Mouse (Mus musculus) splenic B cell, adult 2 months (primary cell): Measurements from ENCODE around the gene Hsd11b1.
A peak's percentile ranks its signal among the peaks of the same experiment; 100 is the strongest.
"Not testable (repeated sequence)": the region's sequence is repeated elsewhere in the genome, so short reads cannot be mapped to it uniquely, and the experiment has no call there.

Experiments
- DNase-seq: peaks from one replicate; pipeline ENCODE4 v3.0.0-alpha.2; 2011; ENCODE audit warnings: low read depth, low spot score
- H3K27me3 ChIP-seq: 2 replicates; pipeline ENCODE4 v1.6.1; 2012; ENCODE audit warnings: mild to moderate bottlenecking, low read length, moderate library complexity, mixed read lengths; ENCODE audit not compliant: control insufficient read depth, poor library complexity, insufficient read depth, severe bottlenecking
- H3K36me3 ChIP-seq: 2 replicates; pipeline ENCODE4 v1.6.1; 2012; ENCODE audit warnings: mild to moderate bottlenecking, low read length, moderate library complexity, mixed read lengths; ENCODE audit not compliant: control insufficient read depth, poor library complexity, insufficient read depth, severe bottlenecking

Gene Hsd11b1

DNA sequence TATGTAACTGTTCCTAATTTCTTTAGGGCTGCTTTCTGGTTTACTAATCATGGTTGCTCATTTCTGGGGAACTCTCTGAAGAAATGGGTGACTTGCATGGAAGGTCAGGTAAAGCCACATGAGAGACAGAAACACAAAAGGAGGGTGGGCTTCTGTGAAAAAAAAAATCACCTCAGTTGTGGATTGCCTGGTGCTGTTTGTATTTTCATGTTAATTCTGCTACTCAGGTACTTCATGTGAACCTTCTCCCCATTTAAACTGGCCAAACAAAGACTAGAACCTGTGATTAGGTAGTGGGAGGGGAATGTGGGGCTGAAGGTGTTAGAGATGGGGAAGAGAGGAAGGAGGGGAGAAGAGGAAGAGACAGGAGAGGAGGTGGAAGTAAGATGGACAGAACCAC, 1.9 kb upstream of the Hsd11b1 start:
- Histone ChIP-seq H3K36me3 (no peaks in the 10 kb centered on the region), H3K27me3 (no peaks in the 10 kb centered on the region)
- no peak for DNase-seq

DNA sequence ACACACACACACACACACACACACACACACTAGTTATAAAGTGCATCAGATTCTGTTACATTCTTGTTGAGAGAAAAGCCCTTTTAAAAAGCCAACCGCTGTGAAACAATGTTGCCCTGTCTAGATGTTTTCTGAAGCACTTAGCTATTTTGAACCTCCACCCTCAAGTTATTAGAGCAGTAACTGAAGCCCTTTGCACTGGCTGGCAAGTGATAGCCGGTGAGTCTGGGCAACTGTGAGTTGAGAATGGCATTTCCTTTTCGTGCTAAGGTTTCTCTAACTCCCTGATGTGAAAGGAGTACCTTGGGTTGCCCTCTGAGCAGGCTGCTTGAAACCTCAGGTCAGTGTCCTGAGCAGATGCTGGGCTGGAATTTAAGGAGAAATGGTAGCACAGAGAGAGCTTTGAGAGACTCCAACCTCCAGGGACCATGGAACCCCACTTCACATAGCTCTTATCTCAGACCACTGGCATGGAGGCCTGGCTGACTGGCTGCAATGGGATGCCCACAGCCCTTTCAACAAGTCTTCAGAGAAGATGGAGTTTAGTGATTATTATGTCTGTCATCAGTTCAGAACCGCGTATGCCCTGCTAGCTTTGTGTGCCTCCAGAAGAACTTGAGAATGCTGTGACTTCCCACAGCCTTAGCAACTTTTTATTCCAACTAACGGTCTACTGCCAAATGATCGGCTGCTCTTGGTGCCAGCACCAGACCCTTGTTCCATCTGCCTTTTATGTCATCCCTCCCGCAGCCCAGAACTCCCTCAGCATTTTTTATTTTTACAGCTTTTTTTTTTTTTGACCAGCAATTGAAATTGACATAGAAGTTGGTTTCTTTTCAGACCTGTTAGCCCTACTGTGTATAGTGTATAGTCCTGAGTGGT, 608 bp downstream of the Hsd11b1 start:
- DNase-seq = no peak
- Histone ChIP-seq H3K27me3 (no peaks in the 10 kb centered on the region), H3K36me3 (peaks cover 2% of the 10 kb centered on the region; the same call in 1 of the 2 replicates)

DNA sequence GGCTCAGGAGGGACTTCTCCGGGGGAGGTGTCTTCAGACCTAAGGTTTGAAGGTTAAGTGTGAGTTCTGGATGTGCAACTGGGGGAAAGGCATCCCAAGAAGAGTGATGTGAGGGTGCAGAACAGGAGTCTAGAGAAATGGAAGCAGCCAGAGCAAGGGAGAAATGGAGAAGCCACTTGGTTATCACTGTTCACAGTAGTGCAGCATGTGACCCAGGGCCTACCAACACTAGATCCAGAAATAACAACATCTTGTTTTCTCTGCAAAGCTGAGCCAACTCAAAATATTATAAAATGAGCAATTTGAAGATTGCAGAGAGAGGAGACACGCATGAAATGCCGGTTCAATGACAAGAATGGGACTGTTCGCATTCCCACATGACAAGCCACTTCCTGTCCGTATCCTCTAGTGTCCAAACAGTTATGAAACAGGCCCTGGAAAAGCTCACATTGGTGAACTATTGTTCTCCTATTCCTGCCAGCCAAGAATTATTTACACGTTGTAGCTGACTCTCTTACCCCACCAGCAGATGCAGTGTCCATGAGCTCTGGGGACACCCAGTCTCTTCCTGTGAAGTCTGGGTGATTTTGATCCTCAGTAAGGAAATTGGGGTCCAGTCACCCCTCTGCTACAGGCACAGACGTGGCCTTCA, 1.9 kb downstream of the Hsd11b1 start:
- DNase-seq = no peak
- peaks cover 2% of the 10 kb centered on the region; the same call in 1 of the 2 replicates for H3K36me3 ChIP-seq
- H3K27me3 ChIP-seq = no peaks in the 10 kb centered on the region

DNA sequence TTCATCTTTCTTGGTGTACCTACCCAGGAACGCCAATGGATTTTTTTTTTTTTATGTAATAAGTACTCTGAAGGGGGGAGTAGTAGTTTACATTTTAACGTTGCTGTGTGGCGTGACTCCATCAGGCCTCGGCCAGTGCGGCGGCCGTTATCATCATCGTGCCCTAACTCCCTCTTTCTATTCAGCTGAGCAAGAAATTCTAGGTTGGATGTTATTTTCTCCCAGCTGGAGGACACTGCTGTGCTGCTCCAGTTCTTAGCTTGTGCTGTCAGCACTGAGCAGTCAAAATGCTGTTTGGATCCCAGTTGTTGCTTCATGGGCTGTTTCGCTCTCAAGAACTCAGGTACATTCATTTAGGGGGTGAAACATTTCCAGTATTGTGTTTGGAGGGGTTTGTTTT, 4.3 kb downstream of the Hsd11b1 start:
- H3K27me3 ChIP-seq = no peaks in the 10 kb centered on the region
- DNase-seq = no peak
- H3K36me3 ChIP-seq = peaks cover 2% of the 10 kb centered on the region; the same call in 1 of the 2 replicates

DNA sequence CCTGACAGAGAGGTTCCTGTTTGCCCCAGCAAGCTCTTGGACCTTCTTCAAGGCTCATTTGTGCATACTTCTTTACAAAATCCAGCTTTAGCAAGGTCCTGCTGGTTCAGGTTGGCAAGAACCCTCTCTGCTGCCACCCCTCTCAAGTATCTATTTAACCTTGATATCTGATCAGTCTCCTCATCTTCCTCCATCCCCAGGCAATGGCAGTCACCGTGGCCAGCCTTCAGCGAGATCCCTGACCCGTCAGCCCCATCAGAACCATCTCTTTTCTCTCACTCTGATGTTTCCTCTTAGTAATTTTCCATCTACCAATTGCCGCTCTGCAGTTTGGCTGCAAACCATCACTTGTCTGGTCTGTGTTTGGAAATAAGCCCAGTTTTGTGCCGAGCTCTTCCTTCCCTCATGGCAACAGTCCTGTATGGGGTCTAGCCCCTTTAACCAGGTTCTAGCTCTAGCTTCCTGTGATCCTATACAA, 7.2 kb downstream of the Hsd11b1 start:
- peaks cover 2% of the 10 kb centered on the region; the same call in 1 of the 2 replicates for H3K36me3 ChIP-seq
- no peaks in the 10 kb centered on the region for H3K27me3 ChIP-seq
- DNase-seq = no peak

DNA sequence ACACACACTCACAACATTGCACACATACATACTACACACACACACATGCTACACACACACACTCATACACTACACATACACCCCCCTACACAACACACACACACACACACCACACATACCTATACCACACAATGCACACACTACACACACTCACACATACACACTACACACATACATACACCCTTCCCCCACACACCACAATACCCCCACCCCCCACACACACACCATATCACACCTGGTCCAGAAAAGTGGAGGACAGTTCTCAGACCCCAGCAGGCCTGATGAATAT, 7.6 kb downstream of the Hsd11b1 start:
- Histone ChIP-seq H3K27me3 (no peaks in the 10 kb centered on the region), H3K36me3 (peaks cover 2% of the 10 kb centered on the region; the same call in 1 of the 2 replicates)
- DNase-seq = no peak

DNA sequence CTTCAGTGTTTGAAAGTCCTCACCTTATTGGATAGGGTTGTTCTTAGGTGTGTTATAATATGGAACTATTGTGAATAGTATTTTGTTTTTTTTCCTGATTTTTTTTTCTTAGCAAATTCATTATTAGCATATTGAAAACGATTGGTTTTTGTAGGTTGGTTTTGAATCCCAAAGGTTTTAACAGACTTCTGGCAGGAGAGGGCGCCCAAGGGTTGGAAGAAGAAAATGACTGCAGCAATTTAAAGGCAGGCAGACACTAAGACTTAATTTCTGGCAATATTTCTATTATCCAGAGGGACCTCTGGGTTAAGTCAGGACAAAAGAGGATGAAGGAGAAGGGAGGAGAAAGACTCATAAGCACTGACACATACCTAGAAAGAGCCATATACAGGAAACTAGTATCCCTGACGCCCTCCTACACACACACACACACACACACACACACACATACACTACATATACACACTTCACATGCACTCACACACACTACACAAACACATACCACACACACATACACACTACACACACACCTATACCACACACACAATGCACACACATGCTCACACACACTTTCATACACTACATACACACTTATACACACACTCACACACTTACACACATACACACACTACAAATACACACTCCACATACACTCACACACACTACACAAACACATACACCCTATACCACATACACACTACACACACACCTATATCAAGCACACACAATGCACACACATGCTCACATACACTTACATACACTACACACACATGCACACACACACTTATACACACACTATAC, 8.2 kb downstream of the Hsd11b1 start:
- peaks cover 2% of the 10 kb centered on the region; the same call in 1 of the 2 replicates for H3K36me3 ChIP-seq
- H3K27me3 ChIP-seq = no peaks in the 10 kb centered on the region
- DNase-seq = peak; percentile 64

DNA sequence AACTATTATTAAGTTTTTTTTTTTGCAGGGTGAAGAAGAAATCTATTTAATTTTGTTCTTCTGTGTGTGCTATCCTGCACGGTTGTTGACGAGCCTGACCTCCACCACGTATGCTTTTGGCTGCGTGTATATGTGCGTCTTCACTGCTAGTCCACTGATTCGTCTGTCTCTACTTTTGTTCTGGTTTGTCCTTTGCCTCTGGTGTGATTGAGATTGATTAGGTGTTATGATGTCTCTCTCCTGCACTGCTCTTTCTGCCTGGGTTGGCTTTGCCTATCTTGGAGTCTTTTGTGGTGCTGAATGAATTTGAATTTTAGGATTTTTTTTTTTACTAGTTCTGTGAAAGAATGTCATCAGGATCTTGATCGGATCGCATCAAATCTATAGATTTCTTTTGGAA, 8.8 kb downstream of the Hsd11b1 start:
- no peaks in the 10 kb centered on the region for H3K27me3 ChIP-seq
- 0 out of 2 replicates have a peak, but pooled peaks cover under 1% of the 10 kb centered on the region for H3K36me3 ChIP-seq
- no peak for DNase-seq

DNA sequence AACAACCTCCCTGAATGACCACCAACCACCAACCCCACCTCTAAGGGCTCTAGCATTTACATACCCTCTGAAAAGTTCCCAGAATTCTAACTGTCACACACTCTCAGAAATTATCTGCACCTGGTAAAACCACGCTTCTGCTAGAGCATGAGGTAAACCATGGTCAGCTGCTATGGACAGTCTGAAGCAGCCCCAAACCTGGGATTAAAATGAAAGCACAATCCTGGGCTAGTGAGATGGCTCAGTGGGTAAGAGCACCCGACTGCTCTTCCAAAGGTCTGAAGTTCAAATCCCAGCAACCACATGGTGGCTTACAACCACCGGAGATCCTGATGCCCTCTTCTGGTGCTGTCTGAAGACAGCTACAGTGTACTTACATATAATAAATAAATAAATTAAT, 10.0 kb downstream of the Hsd11b1 start:
- H3K27me3 ChIP-seq, H3K36me3 ChIP-seq, DNase-seq: not testable (repeated sequence)

DNA sequence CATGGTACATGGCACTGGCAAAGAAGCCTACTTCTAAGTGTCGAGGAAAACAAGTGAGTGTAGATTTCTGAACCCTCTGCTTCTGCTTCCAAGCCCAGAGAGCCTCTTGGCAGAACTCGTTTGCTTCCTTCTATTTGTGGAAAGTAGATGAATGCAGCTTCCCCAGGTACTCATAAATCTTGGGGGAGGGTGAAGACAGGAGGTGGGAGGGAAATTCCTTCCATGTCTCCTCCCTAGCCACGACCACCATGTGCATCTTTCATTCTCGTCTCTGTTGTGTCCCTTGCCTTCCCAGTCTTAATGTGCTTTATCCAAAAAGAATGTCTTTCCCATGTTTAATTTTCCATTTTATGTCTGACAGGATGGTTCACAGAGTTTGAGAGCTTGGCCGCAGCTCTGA, 11.3 kb downstream of the Hsd11b1 start:
- no peaks in the 10 kb centered on the region for H3K27me3 ChIP-seq
- no peak for DNase-seq
- H3K36me3 ChIP-seq = no peaks in the 10 kb centered on the region

DNA sequence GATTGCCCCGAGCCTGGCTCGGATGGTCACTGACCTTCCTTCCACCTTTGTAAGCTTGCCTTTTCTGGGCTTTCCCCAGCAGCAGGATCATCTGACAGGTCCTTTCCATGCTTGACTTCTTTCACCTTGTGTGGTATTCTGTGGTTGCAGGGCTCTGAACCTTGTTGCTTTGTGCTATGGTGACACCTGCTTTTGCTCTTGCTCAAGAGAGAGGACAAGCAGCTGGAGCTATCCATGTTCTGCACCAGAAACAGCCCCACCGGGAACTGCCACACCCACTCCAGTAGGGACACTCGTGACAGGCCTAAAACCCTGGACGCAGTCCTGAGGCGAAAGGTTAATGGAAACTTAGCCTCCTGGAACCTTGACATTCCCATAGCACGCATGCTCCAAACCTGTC, 12.5 kb downstream of the Hsd11b1 start:
- peak; percentile 27 for DNase-seq

DNA sequence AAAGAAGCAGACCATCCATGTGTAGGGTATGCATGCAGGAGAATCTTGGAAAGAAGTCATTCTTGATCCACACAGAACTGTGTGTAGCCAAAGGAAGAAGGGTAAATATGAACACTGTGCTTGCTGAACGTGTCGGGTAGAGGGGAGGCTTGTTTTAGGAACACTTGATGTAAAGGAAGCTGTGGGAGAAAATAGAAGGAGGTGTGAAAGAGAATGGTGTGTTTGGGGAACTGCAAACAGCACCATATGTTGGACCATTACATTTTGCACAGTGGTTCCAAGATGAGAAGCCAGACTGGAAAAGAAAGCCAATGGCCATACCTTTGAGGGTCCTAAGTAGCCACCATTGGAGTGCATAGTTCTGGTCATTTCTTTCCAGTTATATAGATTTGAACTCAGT, 13.8 kb downstream of the Hsd11b1 start:
- DNase-seq = no peak
- Histone ChIP-seq H3K27me3 (no peaks in the 10 kb centered on the region), H3K36me3 (no peaks in the 10 kb centered on the region)

More for the DNA sequence above, 12.5 kb downstream of the Hsd11b1 start:
- H3K36me3 ChIP-seq = no peaks in the 10 kb centered on the region
- no peaks in the 10 kb centered on the region for H3K27me3 ChIP-seq

DNA sequence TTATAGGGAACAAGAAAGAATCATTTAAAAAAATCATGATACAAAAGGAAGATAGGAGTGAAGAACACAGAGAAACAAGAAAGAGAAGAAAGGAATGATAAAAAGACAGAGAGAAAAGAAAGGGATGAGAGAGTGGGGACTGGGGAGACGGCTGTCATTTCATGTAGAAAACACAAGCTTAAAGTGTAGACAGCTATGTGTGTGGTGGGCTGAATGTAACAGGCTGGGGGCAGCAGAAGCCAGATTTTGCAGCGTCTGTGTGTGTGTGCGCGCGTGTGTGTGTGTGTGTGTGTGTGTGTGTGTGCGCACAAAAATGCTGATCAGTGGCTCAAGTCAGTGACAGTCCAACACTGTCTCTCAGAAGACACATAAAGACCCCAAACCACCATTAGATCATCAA, 19.6 kb downstream of the Hsd11b1 start:
- DNase-seq = no peak
- no peaks in the 10 kb centered on the region for H3K36me3 ChIP-seq
- H3K27me3 ChIP-seq = no peaks in the 10 kb centered on the region

DNA sequence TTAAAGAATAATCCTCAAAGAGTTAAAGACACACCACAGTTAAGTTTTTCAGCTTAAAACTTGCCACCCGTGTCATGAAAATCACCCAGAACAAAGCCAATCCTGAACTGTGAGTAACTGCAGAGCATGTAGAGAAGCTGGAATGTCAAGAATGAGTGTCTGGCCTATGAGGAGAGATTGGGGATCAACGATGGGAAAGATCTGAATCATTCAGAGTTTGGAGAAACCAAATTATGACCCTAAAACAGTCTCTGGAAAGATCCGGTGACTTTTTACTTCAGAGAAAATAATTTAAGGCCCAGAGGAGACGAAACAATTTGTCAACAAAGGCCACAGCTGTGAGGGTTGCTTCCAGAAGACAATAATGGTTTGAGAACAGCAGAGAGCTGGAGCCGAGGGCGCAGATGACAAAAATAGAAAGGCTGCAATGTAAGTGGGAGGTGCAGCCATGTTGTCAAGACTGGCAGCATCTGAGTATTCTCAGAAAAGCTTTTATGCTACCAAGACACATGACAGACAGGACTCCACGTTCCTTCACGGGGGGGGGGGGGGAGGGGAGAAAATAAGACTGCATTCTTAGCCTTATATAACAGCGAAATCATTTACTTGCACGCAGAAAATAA, 20.2 kb downstream of the Hsd11b1 start:
- Histone ChIP-seq H3K36me3 (no peaks in the 10 kb centered on the region), H3K27me3 (no peaks in the 10 kb centered on the region)
- no peak for DNase-seq
